Mouse (Mus musculus) liver, embryonic 14.5 days (tissue): ENCODE measurements around the gene Cep250. TPM values are rescaled to one million over a fixed set of nuclear protein-coding genes. Genes with fewer than 3 reads are reported as not detected.
A peak's percentile ranks its signal among the peaks of the same experiment; 100 is the strongest.
"Not testable (repeated sequence)": the region's sequence is repeated elsewhere in the genome, so short reads cannot be mapped to it uniquely, and the experiment has no call there.

Experiments used
- ATAC-seq: fragments of 200-750 bp; cut with Nextera tagmentation; 2 replicates; pipeline ENCODE4 v1.8.0; 2017; ENCODE audit warnings: moderate number of reproducible peaks, mild to moderate bottlenecking, moderate library complexity; ENCODE audit not compliant: insufficient read depth
- DNase-seq, 3 experiments: peaks; one replicate each; pipeline ENCODE4 v3.0.0-alpha.2; 2012 to 2013; ENCODE audit warnings: low read depth in 3 of 3, low spot score in 3 of 3
- H3K27ac ChIP-seq: fragments of 300-500 bp; sonication (generic); 2 replicates; pipeline ENCODE4 v1.5.1; 2014; ENCODE audit warnings: moderate library complexity, mild to moderate bottlenecking, control low read depth, inconsistent platforms
- H3K27me3 ChIP-seq: fragments of 300-500 bp; sonication (generic); 2 replicates; pipeline ENCODE4 v1.6.1; 2014; ENCODE audit warnings: mild to moderate bottlenecking, low read length, moderate library complexity; ENCODE audit not compliant: control insufficient read depth, insufficient read depth
- H3K36me3 ChIP-seq: fragments of 300-500 bp; sonication (generic); replicated peaks from 2 replicates; pipeline ENCODE4 v1.6.1; 2014; ENCODE audit warnings: low read depth; ENCODE audit not compliant: control insufficient read depth, insufficient read depth
- H3K4me1 ChIP-seq, 2 experiments: fragments of 200-500 bp in 1 of 2; fragments of 300-500 bp in 1 of 2; sonication (generic) in 1 of 2; replicated peaks; 2 replicates each; pipeline ENCODE4 v1.6.1; 2012 to 2014; ENCODE audit warnings: antibody characterized with exemption in 1 of 2, inconsistent platforms in 1 of 2, low read length in 1 of 2; ENCODE audit not compliant: control insufficient read depth in 2 of 2, insufficient read depth in 2 of 2
- H3K4me2 ChIP-seq: fragments of 300-500 bp; sonication (generic); 2 replicates; pipeline ENCODE4 v1.6.1; 2014; ENCODE audit warnings: low read depth, mild to moderate bottlenecking, control low read depth, moderate library complexity
- H3K4me3 ChIP-seq, 2 experiments: fragments of 200-500 bp in 1 of 2; fragments of 300-500 bp in 1 of 2; sonication (generic) in 1 of 2; 2 replicates each; pipeline ENCODE4 v1.5.1; 2012 to 2014; ENCODE audit warnings: low read depth in 2 of 2, low read length in 2 of 2, mild to moderate bottlenecking in 2 of 2, control low read depth in 1 of 2, inconsistent platforms in 1 of 2, moderate library complexity in 1 of 2; ENCODE audit not compliant: insufficient read depth in 1 of 2
- H3K9ac ChIP-seq: fragments of 300-500 bp; sonication (generic); replicated peaks from 2 replicates; pipeline ENCODE4 v1.6.1; 2014; ENCODE audit warnings: mild to moderate bottlenecking, control low read depth, moderate library complexity
- H3K9me3 ChIP-seq: fragments of 300-500 bp; sonication (generic); 2 replicates; pipeline ENCODE4 v1.6.1; 2016; ENCODE audit warnings: low read length, mixed read lengths; ENCODE audit not compliant: control insufficient read depth
- CTCF ChIP-seq: IDR thresholded peaks from 2 replicates; pipeline ENCODE4 v1.5.1; 2016; ENCODE audit warnings: antibody characterized with exemption, low read depth, control low read depth
- EP300 ChIP-seq: IDR thresholded peaks from 2 replicates; pipeline ENCODE4 v1.6.1; 2016; ENCODE audit warnings: antibody characterized with exemption, low read depth
- WGBS: fragments of 180-500 bp; shearing (Covaris S2); extraction: QIAGEN DNeasy Blood & Tissue Kit; methylation state at CpG from one replicate; pipeline ENCODE4 v1.1.7; 2014; ENCODE audit not compliant: insufficient replicate concordance; 5-methylcytosine and 5-hydroxymethylcytosine counted together
- polyA plus RNA-seq, 2 experiments: library from polyadenylated mRNA; depleted of rRNA in 1 of 2; stranded (reverse) in 1 of 2; unstranded in 1 of 2; fragments of >200 nt; fragmentation: Nextera tagmentation in 1 of 2; extraction: Ambion mirVana in 1 of 2; gene quantifications; 2 replicates each; pipeline versions ENCODE4 v1.2.1 to v1.2.3; 2012 to 2014

Gene Cep250
- polyA plus RNA-seq (2012; rRNA removed) (6.0 and 9.8 TPM in 2 replicates), polyA plus RNA-seq (2014; fragmentation: Nextera tagmentation; extraction: Ambion mirVana) (7.4 and 9.3 TPM in 2 replicates)

DNA sequence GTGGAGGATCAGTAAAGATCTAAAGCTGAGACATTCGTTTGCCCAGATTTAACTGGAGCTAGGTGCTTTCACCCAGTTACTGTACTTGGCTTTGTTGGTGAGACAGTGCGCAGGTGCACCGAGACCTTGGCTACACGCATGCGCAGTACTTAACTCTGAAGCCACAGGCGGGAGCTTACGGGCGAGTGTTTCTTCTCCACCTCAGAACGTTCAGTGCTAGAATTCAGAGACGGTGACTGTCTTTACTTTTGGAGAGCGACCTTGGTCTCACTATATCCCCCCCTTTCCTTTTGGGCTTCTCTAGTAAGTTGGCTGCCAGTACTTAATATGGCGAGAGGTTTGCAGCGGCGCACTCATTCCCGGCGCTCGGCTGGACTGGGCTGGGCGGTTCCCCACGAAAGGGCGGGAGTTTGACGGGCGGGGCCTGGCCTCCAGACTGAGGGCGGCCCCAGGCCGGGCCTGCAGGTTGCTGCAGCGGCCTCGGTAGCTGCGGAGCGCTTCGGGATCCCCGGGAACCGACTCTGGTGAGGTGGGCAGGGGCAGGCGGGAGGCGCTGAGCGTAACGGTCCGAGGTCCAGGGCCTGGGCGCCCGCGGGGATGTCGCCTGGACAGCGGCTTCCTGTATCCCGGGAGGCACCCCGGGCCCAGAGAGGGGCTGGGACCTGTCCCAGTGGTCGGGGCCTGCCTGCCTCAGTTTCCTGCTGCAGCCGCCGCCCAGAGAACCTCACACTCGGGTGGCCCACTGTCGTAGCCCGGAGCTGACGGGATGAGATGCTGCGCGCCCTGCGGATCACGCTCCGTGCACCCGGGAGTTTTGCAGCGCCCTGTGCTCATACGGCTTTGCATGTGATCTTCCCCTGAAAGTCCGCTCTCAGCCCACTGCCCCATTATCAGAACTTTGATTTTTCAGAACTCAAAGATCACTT lies at the start of gene Cep250:
Gene Cep250, plus strand, starts transcription at position 325 of the 926 bp plus-strand sequence.
- peak within 1 kb of the TSS; percentile 77 to 97 for H3K4me3 ChIP-seq
- H3K4me1 ChIP-seq = peaks cover 4% of the 10 kb centered on the region in 2 experiments; a peak in 2 of 4 replicates
- DNase-seq = peak; percentile 78 to 89 (median 81)
- H3K36me3 ChIP-seq = no peaks in the 10 kb centered on the region
- H3K27ac ChIP-seq = peak within 1 kb of the TSS; percentile 78
- TF ChIP-seq CTCF (no peak), EP300 (no peak)
- WGBS = under 1% methylated on average over 59 of the region's 59 CpGs
- peak within 1 kb of the TSS; percentile 94 for H3K4me2 ChIP-seq
- no peaks in the 10 kb centered on the region for H3K9me3 ChIP-seq
- no peaks in the 10 kb centered on the region; the same call in 1 of the 2 replicates for H3K27me3 ChIP-seq
- H3K9ac ChIP-seq = peak within 1 kb of the TSS; percentile 94
- ATAC-seq = peak; percentile 100

DNA sequence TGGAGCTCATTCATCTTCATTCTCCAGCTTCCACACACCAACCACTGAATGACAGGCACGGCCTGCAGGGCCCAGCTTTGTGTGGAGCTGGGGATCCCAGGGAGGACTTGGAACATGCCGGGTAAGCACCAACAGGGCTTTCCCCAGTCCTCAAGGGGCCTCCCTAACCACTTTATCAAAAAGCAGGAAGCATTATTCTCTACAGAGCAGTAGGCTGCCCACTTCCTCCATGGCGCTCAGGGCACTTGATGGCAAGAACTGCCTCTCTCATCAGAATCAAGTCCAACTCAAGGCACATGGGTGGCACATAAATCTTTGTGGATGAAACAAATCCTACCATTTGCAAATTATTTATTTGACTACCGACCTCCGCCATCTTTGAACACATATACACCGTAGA lies 41.6 kb upstream of the Cep250 start:
- 67% methylated on average over 6 of the region's 6 CpGs for WGBS
- Histone ChIP-seq H3K4me3 (no peak overlapping the region), H3K4me2 (no peak overlapping the region), H3K4me1 (no peaks in the 10 kb centered on the region), H3K9me3 (no peaks in the 10 kb centered on the region), H3K36me3 (peaks cover 3% of the 10 kb centered on the region), H3K27ac (no peak overlapping the region), H3K9ac (no peak overlapping the region), H3K27me3 (no peaks in the 10 kb centered on the region)
- DNase-seq (no peak), ATAC-seq (no peak)
- no peak for TF ChIP-seq CTCF
- no peak for TF ChIP-seq EP300

DNA sequence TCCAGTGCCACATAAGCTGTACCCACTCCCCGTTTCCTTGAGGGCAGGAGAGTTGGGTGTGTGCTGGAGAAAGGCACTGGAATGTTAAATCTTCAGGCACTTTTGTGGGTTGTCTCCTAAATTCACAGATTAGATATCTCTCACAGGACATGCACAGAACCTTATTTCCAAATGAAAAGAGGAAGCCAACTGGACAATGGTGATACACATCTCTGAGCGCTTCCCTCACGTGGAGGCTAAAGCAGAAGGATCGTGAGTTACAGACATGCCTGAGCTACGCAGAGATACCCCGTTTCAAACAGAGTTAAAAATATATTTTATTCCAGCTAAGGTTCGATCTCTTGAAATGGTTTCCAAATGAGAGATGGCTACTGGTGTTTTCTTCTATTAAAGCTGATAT lies 33.1 kb upstream of the Cep250 start:
- H3K9me3 ChIP-seq = no peaks in the 10 kb centered on the region
- H3K4me2 ChIP-seq = no peak overlapping the region
- peaks cover 4% of the 10 kb centered on the region for H3K36me3 ChIP-seq
- TF ChIP-seq CTCF (no peak), EP300 (no peak)
- peaks cover 0 to under 1% of the 10 kb centered on the region in 2 experiments; a peak in 1 of 4 replicates for H3K4me1 ChIP-seq
- H3K27me3 ChIP-seq = no peaks in the 10 kb centered on the region
- no peak overlapping the region for H3K4me3 ChIP-seq
- no peak overlapping the region for H3K27ac ChIP-seq
- H3K9ac ChIP-seq = no peak overlapping the region
- ATAC-seq = no peak
- DNase-seq = no peak
- WGBS = 48% methylated on average over 7 of the region's 7 CpGs

DNA sequence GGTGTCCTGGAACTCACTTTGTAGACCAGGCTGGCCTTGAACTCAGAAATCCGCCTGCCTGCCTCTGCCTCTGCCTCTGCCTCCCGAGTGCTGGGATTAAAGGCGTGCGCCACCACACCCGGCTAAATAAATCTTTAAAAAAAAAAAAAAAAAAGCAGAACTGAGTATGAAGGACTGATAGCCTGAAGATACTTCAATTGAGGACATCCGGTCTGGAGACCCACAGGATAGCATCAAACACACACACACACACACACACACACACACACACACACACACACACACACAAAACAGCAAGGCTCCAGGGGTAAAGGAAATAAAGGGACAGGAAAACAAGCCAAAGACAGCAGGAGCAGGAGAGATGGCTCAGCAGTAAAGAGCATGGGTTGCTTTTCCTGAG lies 31.0 kb upstream of the Cep250 start:
- not testable (repeated sequence) for H3K4me2 ChIP-seq, ATAC-seq, H3K27me3 ChIP-seq, H3K9ac ChIP-seq, H3K27ac ChIP-seq, DNase-seq, H3K9me3 ChIP-seq, H3K4me3 ChIP-seq, H3K36me3 ChIP-seq
- 72% methylated on average over 6 of the region's 6 CpGs for WGBS
- peaks cover 7 to 11% of the 10 kb centered on the region in 2 experiments for H3K4me1 ChIP-seq

DNA sequence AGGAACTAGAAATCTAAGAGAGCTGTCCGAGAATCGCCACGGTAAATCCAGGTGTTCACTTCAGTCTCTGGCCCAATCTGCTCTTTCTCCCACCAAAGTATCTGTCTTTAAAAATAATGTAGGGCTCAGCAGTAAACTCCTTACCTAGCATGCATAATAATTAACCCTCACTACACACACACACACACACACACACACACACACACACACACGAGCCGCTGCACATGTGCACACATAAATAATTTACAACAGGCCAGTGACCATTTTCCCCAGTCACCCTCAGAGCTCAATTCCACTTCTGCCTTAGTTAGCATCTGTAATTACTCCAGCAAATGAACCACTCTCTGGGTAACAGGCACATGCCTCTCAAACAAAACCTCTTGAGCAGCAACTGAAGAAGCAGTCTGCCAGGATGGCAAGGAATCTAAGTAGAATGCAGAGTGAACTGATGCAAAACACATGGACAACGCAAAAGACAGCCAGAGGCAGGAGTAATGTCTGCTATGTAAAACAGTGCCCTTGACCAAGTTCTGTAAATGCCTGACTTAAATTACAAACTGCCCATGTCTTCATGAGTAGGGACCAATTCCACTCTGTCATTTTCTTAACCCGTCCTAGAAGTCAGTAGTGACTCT lies 27.4 kb upstream of the Cep250 start:
- Histone ChIP-seq H3K4me2 (peak overlapping the region; percentile 78), H3K27me3 (no peaks in the 10 kb centered on the region), H3K9me3 (no peaks in the 10 kb centered on the region), H3K4me3 (peak overlapping the region; percentile 67 to 76), H3K36me3 (no peaks in the 10 kb centered on the region; the same call in 1 of the 2 replicates), H3K9ac (peak overlapping the region; percentile 76), H3K4me1 (peaks cover 14 to 18% of the 10 kb centered on the region in 2 experiments), H3K27ac (no peak overlapping the region)
- no peak for TF ChIP-seq EP300
- DNase-seq (no peak), ATAC-seq (no peak)
- 56% methylated on average over 7 of the region's 7 CpGs for WGBS
